Mouse (Mus musculus) cortical plate, adult 2 months (tissue): ENCODE results near the gene Ankrd34b.

ENCODE experiments used
- CTCF ChIP-seq: fragments of 200-500 bp; IDR thresholded peaks from 2 replicates; pipeline ENCODE4 v1.5.1; 2011; ENCODE audit warnings: mild to moderate bottlenecking, control low read depth, low read length; ENCODE audit not compliant: insufficient read depth; ENCODE audit errors: extremely low read depth
- POLR2A ChIP-seq: fragments of 200-500 bp; IDR thresholded peaks from 2 replicates; pipeline ENCODE4 v1.6.1; 2011; ENCODE audit warnings: mild to moderate bottlenecking, low read length, control low read depth; ENCODE audit not compliant: insufficient read depth; ENCODE audit errors: extremely low read depth

DNA sequence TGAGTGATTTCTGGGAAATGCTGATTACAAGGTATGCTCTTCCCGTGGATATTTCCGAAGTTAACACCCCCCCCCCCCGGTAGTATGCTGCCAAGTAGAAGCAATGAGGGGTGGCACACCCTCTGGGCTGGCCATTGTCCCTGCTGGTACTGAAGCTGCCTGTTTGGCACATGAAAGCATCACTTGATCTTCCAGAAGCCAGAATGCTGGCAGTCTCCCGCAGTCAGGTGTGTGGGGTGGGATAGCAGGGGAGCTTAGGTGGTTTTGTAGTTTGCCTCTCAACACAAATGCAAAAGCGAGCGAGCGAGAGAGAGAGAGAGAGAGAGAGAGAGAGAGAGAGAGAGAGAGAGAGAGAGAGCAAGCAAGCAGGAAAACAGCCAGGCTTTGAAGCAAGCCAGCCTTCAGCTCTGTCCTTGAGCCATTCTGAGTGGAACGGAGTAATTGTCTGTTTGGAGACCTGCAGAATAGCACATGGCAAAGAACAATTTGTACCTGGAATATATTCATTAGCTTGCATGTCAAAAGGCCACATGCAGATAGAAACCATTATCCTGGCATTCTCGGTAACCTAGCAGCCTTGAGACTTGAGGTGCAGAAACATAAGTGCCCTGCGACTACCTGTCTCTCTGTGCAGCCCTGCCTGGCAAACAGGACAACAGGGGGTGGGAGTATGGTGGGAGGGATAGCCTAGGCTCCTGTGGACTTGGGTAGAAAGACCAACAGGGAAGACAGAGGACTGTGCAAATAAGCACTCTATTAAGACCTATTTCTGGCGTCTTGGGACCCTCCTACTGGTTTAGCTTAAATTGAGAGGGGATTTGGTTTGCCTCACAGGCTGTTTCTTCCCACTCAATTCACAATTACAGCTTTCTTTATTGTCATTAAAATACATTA, 27.0 kb upstream of the Ankrd34b start:
- no peak for TF ChIP-seq CTCF
- TF ChIP-seq POLR2A: no peak
